Mouse (Mus musculus) liver, embryonic 11.5 days (tissue): ENCODE measurements around the gene Maats1. TPM values are rescaled to one million over a fixed set of nuclear protein-coding genes. Genes with fewer than 3 reads are reported as not detected.

Source experiments
- ATAC-seq: fragments of 200-750 bp; cut with Nextera tagmentation; replicated peaks from 2 replicates; pipeline ENCODE4 v1.8.0; 2017; ENCODE audit warnings: moderate number of reproducible peaks, mild to moderate bottlenecking, moderate TSS enrichment, moderate library complexity; ENCODE audit not compliant: low FRiP score
- DNase-seq: peaks from one replicate; pipeline ENCODE4 v3.0.0-alpha.2; 2017; ENCODE audit warnings: low spot score
- H3K27ac ChIP-seq: fragments of 300-500 bp; sonication (generic); 2 replicates; pipeline ENCODE4 v1.5.1; 2014; ENCODE audit warnings: mild to moderate bottlenecking, low read depth, low read length, control low read depth
- H3K27me3 ChIP-seq: fragments of 300-500 bp; sonication (generic); replicated peaks from 2 replicates; pipeline ENCODE4 v1.6.1; 2014; ENCODE audit warnings: low read length, mixed read lengths; ENCODE audit not compliant: control insufficient read depth, insufficient read depth
- H3K36me3 ChIP-seq: fragments of 300-500 bp; sonication (generic); 2 replicates; pipeline ENCODE4 v1.6.1; 2014; ENCODE audit warnings: mild to moderate bottlenecking, low read length, moderate library complexity, mixed read lengths; ENCODE audit not compliant: control insufficient read depth, insufficient read depth
- H3K4me1 ChIP-seq: fragments of 300-500 bp; sonication (generic); replicated peaks from 2 replicates; pipeline ENCODE4 v1.6.1; 2014; ENCODE audit warnings: low read length, mixed read lengths; ENCODE audit not compliant: control insufficient read depth, insufficient read depth
- H3K4me2 ChIP-seq: fragments of 300-500 bp; sonication (generic); 2 replicates; pipeline ENCODE4 v1.6.1; 2014; ENCODE audit warnings: mild to moderate bottlenecking, control low read depth, moderate library complexity
- H3K4me3 ChIP-seq: fragments of 300-500 bp; sonication (generic); 2 replicates; pipeline ENCODE4 v1.5.1; 2014; ENCODE audit warnings: low read depth, low read length, control low read depth
- H3K9ac ChIP-seq: fragments of 300-500 bp; sonication (generic); 2 replicates; pipeline ENCODE4 v1.6.1; 2014; ENCODE audit warnings: low read depth, low read length, control low read depth
- H3K9me3 ChIP-seq: fragments of 300-500 bp; sonication (generic); 2 replicates; pipeline ENCODE4 v1.6.1; 2016; ENCODE audit warnings: low read length, inconsistent platforms, mixed read lengths; ENCODE audit not compliant: control insufficient read depth
- WGBS: fragments of 180-500 bp; shearing (Covaris S2); extraction: QIAGEN DNeasy Blood & Tissue Kit; methylation state at CpG from one replicate; pipeline ENCODE4 v1.1.7; 2014; 5-methylcytosine and 5-hydroxymethylcytosine counted together
- polyA plus RNA-seq: library from polyadenylated mRNA; unstranded; fragments of >200 nt; fragmentation: Nextera tagmentation; extraction: Ambion mirVana; gene quantifications from 2 replicates; pipeline ENCODE4 v1.2.1, GENCODE M21; 2014

Gene Maats1
- polyA plus RNA-seq, 1 experiment from 2014 or later = 0.05 TPM

DNA sequence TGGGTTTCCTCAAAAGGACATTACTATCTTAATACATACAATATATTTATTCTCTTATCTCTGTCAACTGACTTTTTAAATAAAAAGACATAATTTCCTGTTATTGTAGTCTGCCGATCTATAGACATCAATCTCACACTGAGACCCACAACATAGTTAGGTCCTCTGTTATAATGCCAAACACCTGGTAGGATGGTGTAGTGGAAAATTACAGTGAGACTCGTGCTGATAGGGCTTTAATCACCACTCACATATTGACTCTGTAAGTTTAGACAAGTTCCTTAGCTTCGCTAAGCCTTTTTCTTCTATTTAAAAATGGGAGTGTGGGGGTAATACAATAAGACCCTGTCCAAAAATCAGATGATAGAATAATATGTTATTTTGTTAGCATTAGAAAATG lies 17.9 kb upstream of the Maats1 start:
- Histone ChIP-seq H3K4me3 (no peak overlapping the region), H3K4me1 (peaks cover 19% of the 10 kb centered on the region; the same call in 1 of the 2 replicates), H3K4me2 (no peak overlapping the region), H3K9ac (no peak overlapping the region), H3K27me3 (no peaks in the 10 kb centered on the region), H3K9me3 (no peaks in the 10 kb centered on the region), H3K36me3 (no peaks in the 10 kb centered on the region), H3K27ac (no peak overlapping the region)
- no peak for DNase-seq
- 68% methylated on average over 3 of the region's 3 CpGs for WGBS
- ATAC-seq = no peak

GRCm38 (mm10) chr16:38359241-38359640 lies 17.3 kb upstream of the Maats1 start:
- H3K27ac ChIP-seq = no peak overlapping the region
- H3K4me3 ChIP-seq = no peak overlapping the region
- DNase-seq (peak; percentile 16), ATAC-seq (no peak)
- no peak overlapping the region for H3K4me2 ChIP-seq
- H3K4me1 ChIP-seq = peaks cover 23% of the 10 kb centered on the region
- H3K9ac ChIP-seq = no peak overlapping the region
- no peaks in the 10 kb centered on the region for H3K9me3 ChIP-seq
- H3K27me3 ChIP-seq = no peaks in the 10 kb centered on the region
- H3K36me3 ChIP-seq = 0 out of 2 replicates have a peak, but pooled peaks cover 2% of the 10 kb centered on the region
- WGBS = 90% methylated on average over 2 of the region's 2 CpGs

DNA sequence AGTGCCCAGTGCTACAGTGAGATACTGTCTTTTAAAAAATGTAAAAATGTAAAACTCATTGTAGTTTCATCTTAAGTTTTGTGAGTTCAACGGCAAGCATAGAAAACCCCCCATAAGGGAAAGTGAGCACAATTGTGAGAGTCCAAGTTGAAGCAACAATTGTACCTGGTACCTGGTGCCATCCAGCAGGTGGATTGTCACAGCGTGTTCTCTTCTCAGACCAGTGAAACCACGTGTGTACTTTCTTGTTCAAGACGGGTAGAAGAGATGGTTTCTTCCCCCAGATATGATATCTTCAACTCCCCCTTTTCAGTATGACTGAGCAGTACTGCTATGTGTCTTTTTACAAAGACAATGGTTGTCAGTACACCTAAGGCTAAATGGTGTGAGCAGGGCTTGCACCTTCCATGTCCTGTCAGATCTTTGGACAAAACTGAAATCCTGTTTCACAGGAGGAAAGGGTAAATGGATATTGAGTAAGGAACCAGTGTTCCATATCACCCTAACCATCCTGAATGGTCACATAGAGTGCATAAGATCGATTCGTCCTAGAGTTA lies 16.4 kb upstream of the Maats1 start:
- no peak overlapping the region for H3K27ac ChIP-seq
- ATAC-seq = no peak
- H3K9ac ChIP-seq = no peak overlapping the region
- WGBS = 81% methylated on average over 6 of the region's 6 CpGs
- H3K9me3 ChIP-seq = no peaks in the 10 kb centered on the region
- H3K27me3 ChIP-seq = no peaks in the 10 kb centered on the region
- no peak for DNase-seq
- H3K36me3 ChIP-seq = 0 out of 2 replicates have a peak, but pooled peaks cover 2% of the 10 kb centered on the region
- no peak overlapping the region for H3K4me3 ChIP-seq
- H3K4me1 ChIP-seq = peaks cover 20% of the 10 kb centered on the region
- H3K4me2 ChIP-seq = no peak overlapping the region

GRCm38 (mm10) chr16:38354185-38354913 lies 12.4 kb upstream of the Maats1 start:
- no peak overlapping the region for H3K4me2 ChIP-seq
- no peaks in the 10 kb centered on the region for H3K9me3 ChIP-seq
- 52% methylated on average over 5 of the region's 5 CpGs for WGBS
- H3K27ac ChIP-seq = peak overlapping the region; percentile 26; the same call in 1 of the 2 replicates
- peak; percentile 42; the same call in 1 of the 2 replicates for ATAC-seq
- peaks cover 25% of the 10 kb centered on the region for H3K4me1 ChIP-seq
- no peaks in the 10 kb centered on the region for H3K27me3 ChIP-seq
- no peak overlapping the region for H3K9ac ChIP-seq
- H3K36me3 ChIP-seq = peaks cover 15% of the 10 kb centered on the region; the same call in 1 of the 2 replicates
- no peak overlapping the region for H3K4me3 ChIP-seq
- no peak for DNase-seq

DNA sequence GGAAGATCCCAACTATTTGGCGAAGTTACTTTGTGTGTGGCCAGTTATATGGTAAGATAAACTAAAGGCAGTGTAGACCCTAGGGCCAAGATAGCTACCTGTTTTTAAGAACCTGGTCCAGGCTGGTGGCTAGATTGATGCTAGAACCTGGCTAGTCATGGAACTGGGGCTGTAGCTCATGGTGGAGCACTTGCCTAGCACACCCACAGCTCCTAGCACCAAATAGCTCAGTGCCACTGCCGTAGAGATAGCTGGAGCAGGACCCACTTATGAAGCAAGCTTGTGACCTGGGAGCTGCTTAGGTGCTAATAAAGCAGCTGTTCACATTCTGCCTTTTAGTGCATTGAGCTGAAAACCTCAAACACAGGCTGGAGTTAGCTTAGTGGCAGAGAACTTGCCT lies 11.7 kb upstream of the Maats1 start:
- peaks cover 26% of the 10 kb centered on the region for H3K4me1 ChIP-seq
- H3K36me3 ChIP-seq = peaks cover 18% of the 10 kb centered on the region
- H3K27me3 ChIP-seq = no peaks in the 10 kb centered on the region
- H3K27ac ChIP-seq = no peak overlapping the region; the same call in 1 of the 2 replicates
- ATAC-seq (no peak), DNase-seq (no peak)
- WGBS = 91% methylated on average over 2 of the region's 2 CpGs
- no peak overlapping the region for H3K9ac ChIP-seq
- no peaks in the 10 kb centered on the region for H3K9me3 ChIP-seq
- no peak overlapping the region for H3K4me2 ChIP-seq
- no peak overlapping the region for H3K4me3 ChIP-seq

- H3K9ac ChIP-seq = no peak overlapping the region
- no peak overlapping the region for H3K4me3 ChIP-seq
- peaks cover 18% of the 10 kb centered on the region for H3K36me3 ChIP-seq
- no peaks in the 10 kb centered on the region for H3K27me3 ChIP-seq
- H3K27ac ChIP-seq = no peak overlapping the region
- H3K9me3 ChIP-seq = no peaks in the 10 kb centered on the region
- ATAC-seq (no peak), DNase-seq (no peak)
- H3K4me1 ChIP-seq = peaks cover 33% of the 10 kb centered on the region
- H3K4me2 ChIP-seq = no peak overlapping the region
Observed at GRCm38 (mm10) chr16:38352851-38353250, 10.9 kb upstream of the Maats1 start.

GRCm38 (mm10) chr16:38352031-38352430 lies 10.1 kb upstream of the Maats1 start:
- DNase-seq (no peak), ATAC-seq (no peak)
- no peak overlapping the region for H3K4me3 ChIP-seq
- H3K27ac ChIP-seq = peak overlapping the region; percentile 56
- peaks cover 18% of the 10 kb centered on the region for H3K36me3 ChIP-seq
- H3K9me3 ChIP-seq = no peaks in the 10 kb centered on the region
- 86% methylated on average over 7 of the region's 7 CpGs for WGBS
- H3K27me3 ChIP-seq = no peaks in the 10 kb centered on the region
- H3K9ac ChIP-seq = no peak overlapping the region
- no peak overlapping the region for H3K4me2 ChIP-seq
- peaks cover 35% of the 10 kb centered on the region for H3K4me1 ChIP-seq

DNA sequence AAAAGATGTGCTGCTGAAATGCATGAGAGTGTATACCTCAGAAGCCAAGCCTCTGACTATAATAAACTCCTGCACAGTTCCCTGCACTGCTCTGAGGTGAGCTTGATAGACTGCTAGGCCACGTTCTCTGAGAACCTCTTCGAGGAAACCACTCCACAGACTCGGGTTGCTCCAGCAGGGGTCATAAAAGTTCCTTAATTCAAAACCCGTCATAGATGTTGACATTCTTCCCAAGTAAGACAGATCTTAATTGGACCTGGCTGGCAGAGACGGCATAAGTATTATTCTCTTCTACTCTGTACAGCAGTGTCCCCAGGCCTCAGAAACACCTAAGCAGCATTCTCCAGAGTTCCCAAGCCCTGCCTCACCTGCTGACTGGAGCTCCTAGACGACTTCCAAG lies 9.0 kb upstream of the Maats1 start:
- Histone ChIP-seq H3K27ac (no peak overlapping the region), H3K9me3 (no peaks in the 10 kb centered on the region), H3K27me3 (no peaks in the 10 kb centered on the region), H3K36me3 (peaks cover 18% of the 10 kb centered on the region), H3K4me3 (no peak overlapping the region), H3K4me1 (peaks cover 37% of the 10 kb centered on the region), H3K9ac (no peak overlapping the region), H3K4me2 (peak overlapping the region; percentile 58)
- 59% methylated on average over 6 of the region's 6 CpGs for WGBS
- DNase-seq = no peak
- no peak for ATAC-seq
